Mouse (Mus musculus) left cerebral cortex, postnatal 4 days (tissue): ENCODE measurements around the gene 5730409E04Rik. TPM values are rescaled to one million over a fixed set of nuclear protein-coding genes. Genes with fewer than 3 reads are reported as not detected.

ENCODE experiments used
- DNase-seq: peaks from one replicate; pipeline ENCODE4 v3.0.0-alpha.2; 2022
- intact Hi-C: fragments of 180-260 bp; cut with DNase I; formaldehyde crosslinking; loops from one replicate; pipeline ENCODE4 v1.15.1; 2025
- total RNA-seq, 2 experiments: library from RNA; stranded (reverse); gene quantifications; 2 replicates each; pipeline ENCODE4 v1.2.3; 2021

The 5730409E04Rik gene
- 10 to 100 TPM; 43.0 to 46.9 TPM for total RNA-seq

GRCm38 (mm10) chr4:126609606-126610181 is at the start of gene 5730409E04Rik:
5730409E04Rik (plus strand) TSS chr4:126609818.
- intact Hi-C loops, result no loop called here

GRCm38 (mm10) chr4:126563798-126564197 is 45.8 kb upstream of the 5730409E04Rik start:
- DNase-seq, result no peak
- intact Hi-C loops, result no loop called here

More at GRCm38 (mm10) chr4:126609606-126610181, at the start of gene 5730409E04Rik:
- peak; percentile 71 for DNase-seq

- no peak for DNase-seq
- intact Hi-C loops, result no loop called here
These were observed 42.4 kb upstream of the 5730409E04Rik start for GRCm38 (mm10) chr4:126567243-126567642.

- intact Hi-C loops, result no loop called here
These were observed 39.8 kb upstream of the 5730409E04Rik start for GRCm38 (mm10) chr4:126569783-126570182.

GRCm38 (mm10) chr4:126576281-126576680 is 33.3 kb upstream of the 5730409E04Rik start:
- intact Hi-C loops, result no loop called here
- DNase-seq, result no peak

More at GRCm38 (mm10) chr4:126569783-126570182, 39.8 kb upstream of the 5730409E04Rik start:
- DNase-seq, result no peak

GRCm38 (mm10) chr4:126577920-126578319 is 31.7 kb upstream of the 5730409E04Rik start:
- DNase-seq, result no peak
- intact Hi-C loops, result no loop called here

- intact Hi-C loops, result no loop called here
- DNase-seq, result no peak
These were observed 30.5 kb upstream of the 5730409E04Rik start for GRCm38 (mm10) chr4:126579077-126579476.

GRCm38 (mm10) chr4:126585739-126586138 is 23.9 kb upstream of the 5730409E04Rik start:
- no peak for DNase-seq
- intact Hi-C loops, result no loop called here

- intact Hi-C loops, result no loop called here
- DNase-seq, result no peak
These were observed 17.6 kb upstream of the 5730409E04Rik start for GRCm38 (mm10) chr4:126592039-126592438.

GRCm38 (mm10) chr4:126599971-126600754 is 9.5 kb upstream of the 5730409E04Rik start:
- peak; percentile 68 for DNase-seq
- intact Hi-C loops, result loop anchor here (2.0 to 5.0 kb wide), 2 partner anchors 141 to 242 kb away; no protein-coding TSS in a partner anchor

GRCm38 (mm10) chr4:126601597-126602444 is 7.8 kb upstream of the 5730409E04Rik start:
- peak; percentile 45 for DNase-seq
- intact Hi-C loops, result loop anchor here (2.0 to 5.0 kb wide), 2 partner anchors 139 to 240 kb away; no protein-coding TSS in a partner anchor

- DNase-seq, result no peak
- intact Hi-C loops, result loop anchor here (5.0 kb wide), 1 partner anchor 240 kb away; no protein-coding TSS in a partner anchor
These were observed 7.2 kb upstream of the 5730409E04Rik start for GRCm38 (mm10) chr4:126602445-126602762.

- intact Hi-C loops, result loop anchor here (5.0 kb wide), 1 partner anchor 238 kb away; no protein-coding TSS in a partner anchor
- DNase-seq, result no peak
These were observed 5.5 kb upstream of the 5730409E04Rik start for GRCm38 (mm10) chr4:126604141-126604540.

- no peak for DNase-seq
- intact Hi-C loops, result no loop called here
These were observed 3.9 kb upstream of the 5730409E04Rik start for GRCm38 (mm10) chr4:126605751-126606150.

GRCm38 (mm10) chr4:126611991-126612390 is 2.4 kb downstream of the 5730409E04Rik start:
- peak; percentile 31 for DNase-seq
- intact Hi-C loops, result no loop called here

- DNase-seq, result no peak
- intact Hi-C loops, result no loop called here
These were observed 6.7 kb downstream of the 5730409E04Rik start for GRCm38 (mm10) chr4:126616312-126616711.

GRCm38 (mm10) chr4:126619691-126620330 is 10.2 kb downstream of the 5730409E04Rik start:
- peak; percentile 48 for DNase-seq
- intact Hi-C loops, result no loop called here

- DNase-seq, result no peak
These were observed 10.8 kb downstream of the 5730409E04Rik start for GRCm38 (mm10) chr4:126620349-126620874.

GRCm38 (mm10) chr4:126627021-126627681 is 17.5 kb downstream of the 5730409E04Rik start:
- no peak for DNase-seq
- intact Hi-C loops, result no loop called here

More at GRCm38 (mm10) chr4:126620349-126620874, 10.8 kb downstream of the 5730409E04Rik start:
- intact Hi-C loops, result no loop called here
